Mouse (Mus musculus) lung, adult 2 months (tissue): Measurements from ENCODE around the gene Igflr1. TPM values are rescaled to one million over a fixed set of nuclear protein-coding genes. Genes with fewer than 3 reads are reported as not detected.

Experiments used
- DNase-seq: peaks from one replicate; pipeline ENCODE4 v3.0.0; 2022
- H3K4me1 ChIP-seq: fragments of 200-500 bp; 2 replicates; pipeline ENCODE4 v1.6.1; 2011; ENCODE audit warnings: low read length; ENCODE audit not compliant: control insufficient read depth, insufficient read depth
- H3K4me3 ChIP-seq: fragments of 200-500 bp; replicated peaks from 2 replicates; pipeline ENCODE3; 2011; ENCODE audit warnings: low read depth, mild to moderate bottlenecking, control low read depth, low read length; ENCODE audit errors: extremely low read depth
- CTCF ChIP-seq: fragments of 200-500 bp; IDR thresholded peaks from 2 replicates; pipeline ENCODE4 v1.5.1; 2011; ENCODE audit warnings: mild to moderate bottlenecking, low read length, control low read depth; ENCODE audit not compliant: insufficient read depth
- POLR2A ChIP-seq: fragments of 200-500 bp; IDR thresholded peaks from 2 replicates; pipeline ENCODE4 v1.6.1; 2011; ENCODE audit warnings: low read depth, mild to moderate bottlenecking, control low read depth, low read length, borderline replicate concordance; ENCODE audit errors: extremely low read depth
- WGBS: fragments of 180-500 bp; shearing (Covaris S2); methylation state at CpG from one replicate; pipeline ENCODE4 v1.1.7; 2018; 5-methylcytosine and 5-hydroxymethylcytosine counted together
- polyA plus RNA-seq: library from polyadenylated mRNA; depleted of rRNA; stranded (reverse); fragments of >200 nt; gene quantifications from 2 replicates; pipeline ENCODE4 v1.2.3, GENCODE M21; 2012

The Igflr1 gene
- polyA plus RNA-seq, 1 experiment: 12.0 TPM

DNA sequence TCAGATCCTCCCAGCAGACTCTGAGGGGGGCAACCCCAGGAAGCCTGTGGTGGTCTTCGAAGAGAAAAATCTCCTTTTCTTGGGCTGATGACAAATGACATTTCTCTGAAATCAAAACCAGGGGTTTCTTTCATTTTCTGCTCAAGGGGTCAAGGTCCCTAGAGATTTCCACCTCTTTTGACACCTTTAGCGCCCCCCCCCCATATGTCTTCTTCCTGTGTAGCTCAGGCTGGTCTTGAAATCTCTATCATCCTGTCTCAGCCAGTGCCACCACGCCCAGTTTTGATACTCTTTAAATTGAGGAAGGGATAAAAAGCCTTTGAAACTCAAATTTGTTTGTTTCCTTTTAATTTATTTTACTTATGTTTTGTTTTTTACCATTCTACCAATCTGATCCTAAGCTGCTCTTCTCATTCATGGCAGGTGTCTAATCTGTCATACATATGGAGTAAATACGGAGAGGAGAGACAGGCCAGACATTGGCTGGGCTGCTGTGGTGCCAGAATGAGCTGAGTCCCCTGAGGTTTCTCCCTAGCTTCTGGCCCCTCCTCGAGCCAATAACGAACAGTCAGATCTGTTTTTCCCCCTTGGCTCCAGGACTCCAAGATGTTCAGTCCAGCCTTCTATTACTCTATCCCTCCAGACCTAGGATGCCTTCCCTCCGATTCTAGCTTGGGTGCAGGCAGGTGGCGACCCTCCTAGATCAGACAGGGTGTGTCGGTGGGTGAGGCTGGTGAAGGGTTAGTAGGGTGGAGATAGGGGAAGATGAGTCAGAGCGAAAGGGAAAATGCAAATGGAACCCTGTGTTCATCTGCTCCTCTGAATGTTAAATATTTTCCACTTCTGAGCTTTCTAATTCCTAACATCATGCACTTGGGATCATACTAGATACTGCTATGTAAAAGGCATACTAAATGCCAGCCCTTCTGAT is 28.6 kb downstream of the Igflr1 start:
- H3K4me1 ChIP-seq: peaks cover 8% of the 10 kb centered on the region
- no peak for TF ChIP-seq POLR2A
- TF ChIP-seq CTCF: no peak
- DNase-seq: no peak
- H3K4me3 ChIP-seq: no peak overlapping the region
- WGBS: 62% methylated on average over 10 of the region's 10 CpGs

DNA sequence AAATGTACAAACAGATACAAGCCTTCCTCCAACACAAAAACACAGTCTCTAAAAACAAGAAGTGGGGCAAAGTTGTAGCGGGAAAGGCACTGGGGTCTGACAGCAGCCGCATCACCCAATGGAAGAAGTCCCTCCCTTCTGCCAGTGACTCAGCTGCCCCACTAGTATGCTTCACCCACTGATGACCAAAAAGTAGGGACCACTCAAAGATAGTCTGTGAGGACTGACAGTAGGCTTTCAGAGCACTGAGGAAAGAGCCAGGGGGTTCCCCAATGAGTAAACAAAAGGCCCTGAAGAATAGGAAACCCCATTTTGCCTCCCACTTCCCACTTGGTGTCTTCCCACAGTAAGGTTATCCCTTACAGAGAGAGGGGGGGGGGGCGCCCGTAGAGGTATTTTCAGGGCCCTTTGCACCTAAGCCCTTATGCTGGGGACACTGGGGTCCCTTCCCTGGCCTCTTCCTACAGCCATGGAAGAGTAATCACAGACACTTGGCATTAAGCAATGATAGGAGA is 29.3 kb downstream of the Igflr1 start:
- Histone ChIP-seq H3K4me3 (no peak overlapping the region), H3K4me1 (peaks cover 8% of the 10 kb centered on the region)
- TF ChIP-seq CTCF (no peak), POLR2A (no peak)
- no peak for DNase-seq
- 57% methylated on average over 4 of the region's 4 CpGs for WGBS

DNA sequence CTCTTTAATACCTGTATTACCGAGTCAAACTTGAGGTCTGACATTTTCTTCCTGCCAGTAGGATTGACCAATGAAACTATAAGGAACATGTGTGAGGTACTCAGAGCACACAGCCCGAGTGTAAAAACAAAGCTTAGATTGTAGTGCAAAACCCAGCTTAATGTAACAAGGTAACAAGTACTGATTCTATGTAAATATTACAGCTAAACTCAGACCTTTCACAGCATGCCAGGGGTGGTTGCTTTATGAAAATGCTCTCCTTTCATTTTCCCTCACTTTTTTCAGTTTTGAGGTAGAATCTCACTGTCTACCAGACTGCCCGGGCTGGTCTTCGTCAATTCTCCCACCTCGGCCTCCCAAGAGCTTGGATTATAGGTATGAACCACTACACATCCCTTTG is 30.9 kb downstream of the Igflr1 start:
- DNase-seq: no peak
- Histone ChIP-seq H3K4me1 (peaks cover 7% of the 10 kb centered on the region), H3K4me3 (no peak overlapping the region)
- WGBS: 56% methylated on average over 5 of the region's 5 CpGs
- TF ChIP-seq POLR2A (no peak), CTCF (no peak)

DNA sequence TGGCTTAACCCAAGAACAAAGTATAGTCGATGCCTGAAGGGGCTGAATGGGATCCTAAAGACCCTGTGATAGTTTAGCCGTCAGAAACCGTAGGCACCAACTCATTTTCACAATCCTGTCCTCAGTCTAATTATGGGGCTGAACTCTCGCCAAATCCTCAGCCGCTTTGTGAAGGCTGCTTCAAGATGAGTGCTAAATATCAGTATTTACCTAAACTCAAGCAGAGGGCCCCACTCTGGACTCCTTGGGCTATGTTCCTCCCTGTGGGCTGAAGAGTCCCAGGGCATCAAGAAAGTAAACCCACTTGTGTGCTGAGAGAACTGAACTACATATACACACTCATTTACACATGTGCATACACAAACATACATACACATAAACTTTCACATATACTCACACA is 31.6 kb downstream of the Igflr1 start:
- WGBS: 55% methylated on average over 5 of the region's 5 CpGs

DNA sequence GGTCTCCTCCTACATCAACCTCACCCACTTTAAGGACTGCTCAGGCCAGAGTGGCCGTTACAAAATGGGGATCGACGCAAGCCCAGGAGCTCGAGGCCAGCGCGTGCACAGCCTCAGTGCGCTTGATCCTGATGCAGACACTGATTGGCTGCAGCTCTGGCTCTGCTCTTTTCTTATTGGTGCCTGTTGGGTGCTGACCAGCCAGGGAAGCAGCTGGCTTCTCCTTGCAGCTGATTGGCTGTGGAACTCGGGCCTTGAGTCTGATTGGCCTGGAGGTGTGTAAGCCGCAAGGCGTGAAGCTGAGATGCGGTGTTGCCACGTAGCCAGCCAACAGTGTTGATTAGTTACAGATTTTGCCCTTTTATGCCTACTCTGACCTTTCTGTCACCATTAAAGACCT is 33.6 kb downstream of the Igflr1 start, which contains the start of gene Zbtb32:
Zbtb32 (minus strand) TSS at position 124 of the 400 bp plus-strand sequence.
- TF ChIP-seq CTCF (no peak), POLR2A (no peak)
- no peak for DNase-seq
- 0 out of 2 replicates have a peak, but pooled peaks cover 4% of the 10 kb centered on the region for H3K4me1 ChIP-seq
- H3K4me3 ChIP-seq: no peak within 1 kb of the TSS
- WGBS: 87% methylated on average over 12 of the region's 12 CpGs

More for the DNA sequence above, 31.6 kb downstream of the Igflr1 start:
- Histone ChIP-seq H3K4me1 (peaks cover 7% of the 10 kb centered on the region), H3K4me3 (no peak overlapping the region)
- no peak for DNase-seq
- TF ChIP-seq CTCF: no peak
- no peak for TF ChIP-seq POLR2A

DNA sequence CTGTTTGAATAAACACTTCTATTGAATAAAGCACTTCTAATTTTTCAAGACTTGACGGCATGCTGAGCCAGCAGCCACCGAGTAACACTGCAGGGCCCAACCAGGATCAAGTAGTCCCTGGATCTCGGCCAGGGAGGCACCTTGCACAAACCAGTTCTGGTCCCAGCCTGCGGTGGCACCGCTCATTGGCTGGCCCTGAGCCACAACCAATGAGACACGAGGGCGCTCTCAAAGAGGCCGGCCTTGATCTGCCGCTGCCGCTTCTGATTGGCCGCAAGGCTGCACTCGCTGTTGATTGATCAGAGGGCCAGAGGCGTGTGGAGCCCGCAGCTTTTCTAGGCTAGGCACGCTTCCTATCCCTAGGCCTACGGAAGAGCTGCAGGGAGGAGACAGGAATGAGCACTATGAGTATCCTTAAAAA is 34.7 kb downstream of the Igflr1 start:
- WGBS: under 1% methylated on average over 16 of the region's 16 CpGs
- no peak for TF ChIP-seq CTCF
- TF ChIP-seq POLR2A: peak; percentile 42; the same call in 1 of the 2 replicates
- peak; percentile 96 for DNase-seq
- Histone ChIP-seq H3K4me1 (0 out of 2 replicates have a peak, but pooled peaks cover 4% of the 10 kb centered on the region), H3K4me3 (no peak overlapping the region)

DNA sequence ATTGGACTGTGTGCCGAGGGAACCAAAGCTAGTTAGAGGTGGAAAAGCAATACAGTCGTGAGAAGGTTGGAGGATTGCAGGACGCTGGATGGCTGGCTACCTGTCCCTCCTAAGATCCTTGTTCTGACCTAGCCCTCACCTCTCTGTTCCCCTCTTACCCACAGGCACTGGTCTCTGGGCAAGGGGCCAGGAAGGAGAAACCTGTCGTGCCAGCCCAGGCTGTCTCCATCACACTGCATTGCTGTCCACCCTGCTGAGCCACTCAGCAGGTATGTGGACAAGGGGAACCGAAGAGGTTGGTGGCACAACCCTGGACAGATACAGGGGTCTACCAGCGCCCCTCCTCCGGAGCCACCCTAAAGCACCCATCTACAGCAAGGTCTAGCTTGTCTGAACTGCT is 35.4 kb downstream of the Igflr1 start:
- WGBS: 61% methylated on average over 7 of the region's 7 CpGs
- Histone ChIP-seq H3K4me1 (0 out of 2 replicates have a peak, but pooled peaks cover 4% of the 10 kb centered on the region), H3K4me3 (no peak overlapping the region)
- DNase-seq: peak; percentile 75
- TF ChIP-seq POLR2A: no peak
- TF ChIP-seq CTCF: no peak

DNA sequence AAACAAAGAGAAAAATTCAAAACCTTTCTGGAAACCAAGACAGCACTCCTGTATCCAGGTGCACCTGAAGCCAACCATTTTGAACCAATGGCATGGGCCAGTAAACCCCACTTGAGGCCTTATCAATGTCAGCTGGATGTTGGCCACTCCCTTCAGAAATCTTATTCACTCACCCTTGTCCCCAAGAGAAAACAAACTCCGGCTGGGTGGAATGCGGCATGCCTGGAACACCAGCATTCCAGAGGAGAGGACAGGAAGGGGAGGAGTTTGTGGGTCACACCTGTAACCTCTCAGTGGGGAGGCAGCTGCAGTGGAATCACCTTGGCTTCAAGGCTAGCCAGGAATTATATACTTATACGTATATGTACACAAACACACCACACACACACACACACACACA is 37.4 kb downstream of the Igflr1 start:
- H3K4me1 ChIP-seq: 0 out of 2 replicates have a peak, but pooled peaks cover 4% of the 10 kb centered on the region
- 20% methylated on average over 3 of the region's 3 CpGs for WGBS
- TF ChIP-seq POLR2A: peak; percentile 44; the same call in 1 of the 2 replicates
- TF ChIP-seq CTCF: no peak
- no peak overlapping the region for H3K4me3 ChIP-seq
- DNase-seq: peak; percentile 81

DNA sequence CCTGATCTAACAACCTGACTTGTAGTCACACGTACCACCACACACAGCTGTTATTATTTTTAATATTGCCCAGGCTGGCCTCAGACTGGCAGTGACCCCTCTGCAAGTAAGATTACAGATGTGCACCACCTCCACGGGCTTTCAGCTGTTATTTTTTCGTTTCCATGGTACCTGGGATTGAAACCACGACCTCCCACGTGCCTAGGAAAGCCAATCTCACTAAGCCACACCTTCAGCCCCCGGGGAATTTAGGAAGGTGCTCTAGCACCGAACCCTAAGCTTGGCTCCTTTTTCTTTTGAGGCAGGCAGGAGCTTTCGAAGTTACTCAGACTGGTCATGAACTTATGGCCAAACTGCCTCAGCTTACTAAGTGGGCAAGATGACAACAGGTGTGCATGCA is 39.2 kb downstream of the Igflr1 start:
- 44% methylated on average over 8 of the region's 8 CpGs for WGBS
- peaks cover 6% of the 10 kb centered on the region; the same call in 1 of the 2 replicates for H3K4me1 ChIP-seq
- no peak overlapping the region for H3K4me3 ChIP-seq
- TF ChIP-seq CTCF: no peak
- TF ChIP-seq POLR2A: no peak
- DNase-seq: no peak
